ENCODE assay signal across 15 mouse cellular contexts in genomic region chr6:30359762-30360509, GRCm38 (mm10). TPM values are rescaled to one million over a fixed set of nuclear protein-coding genes. Genes with fewer than 3 reads are reported as not detected.
DNase-seq lines count a peak whose midpoint lies in the region; ATAC-seq and TF ChIP-seq lines count a peak whose summit lies in the region.
"Had no signal": no experiment of that assay in that cellular context is flagged by ENCODE, and none has a peak within 500 bp of the region (broad histone marks: within the 10 kb centered on the region; RNA-seq: fewer than 3 reads in every experiment).

No protein-coding gene starts in this region.

- H3K4me1 ChIP-seq in kidney, embryonic 16.5 days (ENCODE audit: insufficient read depth, low read length) = peaks cover 21% of the 10 kb centered on the region
- peaks cover 23% of the 10 kb centered on the region for H3K4me1 ChIP-seq in liver, embryonic 12.5 days
- H3K4me1 ChIP-seq: forebrain, embryonic 10.5 days had no signal

- H3K36me3 ChIP-seq in kidney, embryonic 16.5 days (ENCODE audit: insufficient read depth, low read length) = 0 out of 2 replicates have a peak, but pooled peaks cover 4% of the 10 kb centered on the region
- peaks cover 15% of the 10 kb centered on the region for H3K36me3 ChIP-seq in liver, embryonic 12.5 days

- intact Hi-C loops in gastrocnemius, adult 2 months (cut with DNase I) = loop anchor here (5.0 to 10.0 kb wide), 6 partner anchors 73 to 508 kb away; partner anchors contain the start of gene Strip2
- intact Hi-C loops in heart, postnatal 36 days (cut with DNase I) = loop anchor here (2.0 to 5.0 kb wide), 3 partner anchors 57 to 268 kb away; no protein-coding TSS in a partner anchor

- 24% methylated on average over 12 of the region's 12 CpGs for WGBS in kidney, embryonic 16.5 days
- WGBS in liver, embryonic 12.5 days (ENCODE audit: insufficient replicate concordance) = 64% methylated on average over 12 of the region's 12 CpGs

- ATAC-seq in kidney, embryonic 16.5 days (ENCODE audit: low FRiP score, low TSS enrichment) = peak; percentile 88
- ATAC-seq in erythroid progenitor cell, adult 5-6 weeks (replicated peaks; ENCODE audit: low FRiP score, poor library complexity, severe bottlenecking) = no peak
- ATAC-seq in liver, embryonic 12.5 days = no peak
- ATAC-seq: inflammation-experienced regulatory T-cells, adult 6 months had no signal

- H3K4me2 ChIP-seq in kidney, embryonic 16.5 days (replicated peaks; ENCODE audit: low read depth, low read length) = no peak overlapping the region
- no peak overlapping the region for H3K4me2 ChIP-seq in liver, embryonic 12.5 days
- H3K4me2 ChIP-seq: stomach, embryonic 15.5 days had no signal

- DNase-seq in kidney, adult 8-10 months = no peak
- peak; percentile 93 for DNase-seq in gastrocnemius, adult 2 months
- DNase-seq in heart, adult 9 months (ENCODE audit: low spot score in 2 of 2) = peak; percentile 66 to 76
- DNase-seq in heart, postnatal 36 days = peak; percentile 34 to 56
- DNase-seq in adipocyte (ENCODE audit: low spot score) = no peak
- DNase-seq: cerebellum, adult 8-10 months; lung, adult 2 months; thymus, postnatal 25 days had no signal

- no peak overlapping the region for H3K4me3 ChIP-seq in kidney, embryonic 16.5 days (ENCODE audit: low read length)
- peak overlapping the region; percentile 31 for H3K4me3 ChIP-seq in gastrocnemius, adult 2 months
- no peak overlapping the region for H3K4me3 ChIP-seq in liver, embryonic 12.5 days
- H3K4me3 ChIP-seq: forebrain, embryonic 10.5 days; megakaryocyte, embryonic 14.5 days; stomach, embryonic 15.5 days had no signal

- no peak for TF ChIP-seq CTCF in gastrocnemius, adult 2 months (IDR thresholded peaks at IDR 0.05)

- H3K9me3 ChIP-seq in kidney, embryonic 16.5 days (ENCODE audit: low read length) = no peaks in the 10 kb centered on the region
- H3K9me3 ChIP-seq in liver, embryonic 12.5 days (replicated peaks) = no peaks in the 10 kb centered on the region
- H3K9me3 ChIP-seq: forebrain, embryonic 10.5 days; megakaryocyte, embryonic 14.5 days; stomach, embryonic 15.5 days had no signal

- peak overlapping the region; percentile 64 for H3K27ac ChIP-seq in kidney, embryonic 16.5 days (ENCODE audit: low read length)
- peak overlapping the region; percentile 97 for H3K27ac ChIP-seq in gastrocnemius, adult 2 months
- no peak overlapping the region for H3K27ac ChIP-seq in liver, embryonic 12.5 days
- H3K27ac ChIP-seq: forebrain, embryonic 10.5 days; stomach, embryonic 15.5 days had no signal

- H3K9ac ChIP-seq in kidney, embryonic 16.5 days (replicated peaks; ENCODE audit: low read length) = no peak overlapping the region
- no peak overlapping the region for H3K9ac ChIP-seq in liver, embryonic 12.5 days
- H3K9ac ChIP-seq: stomach, embryonic 15.5 days had no signal

- no peaks in the 10 kb centered on the region for H3K27me3 ChIP-seq in kidney, embryonic 16.5 days (ENCODE audit: insufficient read depth, low read length)
- H3K27me3 ChIP-seq in liver, embryonic 12.5 days (replicated peaks) = no peaks in the 10 kb centered on the region
- H3K27me3 ChIP-seq: stomach, embryonic 15.5 days had no signal

RNA-seq across cellular contexts. Expression of gene Zc3hc1, which starts 30.9 kb away (rescaled TPM):
- 69.8 and 71.7 TPM in 2 replicates for polyA plus RNA-seq in kidney, embryonic 16.5 days (2015; fragmentation: Nextera tagmentation; extraction: Ambion mirVana)
- total RNA-seq in gastrocnemius, adult 2 months (2021) = 10 to 100 TPM; 15.5 to 19.3 TPM
- total RNA-seq in heart, postnatal 36 days (2021) = 10 to 100 TPM; 14.7 to 14.8 TPM
- 8.4 and 21.6 TPM in 2 replicates for total RNA-seq in erythroid progenitor cell, adult 5-6 weeks (2015; ENCODE audit: low replicate concordance)
- total RNA-seq in erythroid progenitor cell, adult 5-6 weeks (2017; ENCODE audit: low replicate concordance) = 9.1 and 13.9 TPM in 2 replicates
- polyA plus RNA-seq in liver, embryonic 12.5 days (2016; fragmentation: Nextera tagmentation; extraction: Ambion mirVana) = 40.8 and 41.9 TPM in 2 replicates

RNA-seq across cellular contexts. Expression of gene Klhdc10, which starts 41.7 kb away (rescaled TPM):
- 26.8 and 30.2 TPM in 2 replicates for polyA plus RNA-seq in kidney, embryonic 16.5 days (2015; fragmentation: Nextera tagmentation; extraction: Ambion mirVana)
- total RNA-seq in gastrocnemius, adult 2 months (2021) = 10 to 100 TPM; 35.8 to 44.4 TPM
- total RNA-seq in heart, postnatal 36 days (2021) = 10 to 100 TPM; 50.6 to 55.2 TPM
- 15.5 and 15.9 TPM in 2 replicates for total RNA-seq in erythroid progenitor cell, adult 5-6 weeks (2015; ENCODE audit: low replicate concordance)
- total RNA-seq in erythroid progenitor cell, adult 5-6 weeks (2017; ENCODE audit: low replicate concordance) = 18.1 and 23.1 TPM in 2 replicates
- polyA plus RNA-seq in liver, embryonic 12.5 days (2016; fragmentation: Nextera tagmentation; extraction: Ambion mirVana) = 18.8 and 20.1 TPM in 2 replicates

RNA-seq across cellular contexts. Expression of gene Ube2h, which starts 55.6 kb away (rescaled TPM):
- 53.7 and 55.5 TPM in 2 replicates for polyA plus RNA-seq in kidney, embryonic 16.5 days (2015; fragmentation: Nextera tagmentation; extraction: Ambion mirVana)
- total RNA-seq in gastrocnemius, adult 2 months (2021) = 10 to 100 TPM; 39.6 to 81.2 TPM
- total RNA-seq in heart, postnatal 36 days (2021) = 10 to 100 TPM; 70.9 to 74.9 TPM
- 26.8 and 29.9 TPM in 2 replicates for total RNA-seq in erythroid progenitor cell, adult 5-6 weeks (2015; ENCODE audit: low replicate concordance)
- 36.9 and 47.2 TPM in 2 replicates for total RNA-seq in erythroid progenitor cell, adult 5-6 weeks (2017; ENCODE audit: low replicate concordance)
- 31.6 and 33.4 TPM in 2 replicates for polyA plus RNA-seq in liver, embryonic 12.5 days (2016; fragmentation: Nextera tagmentation; extraction: Ambion mirVana)

Comparison
In these comparisons a context has a peak if more than half of its experiments do, and no peak if none do; other contexts are left out.
1. DNase-seq: peak in gastrocnemius, adult 2 months (single experiment), heart, adult 9 months (2 of 2) and heart, postnatal 36 days (2 of 2); none in kidney, adult 8-10 months (0 of 2) and adipocyte (single experiment).